Mouse (Mus musculus): ENCODE measurements around the gene N4bp2. TPM values are rescaled to one million over a fixed set of nuclear protein-coding genes. Genes with fewer than 3 reads are reported as not detected.
"Not testable (repeated sequence)": the region's sequence is repeated elsewhere in the genome, so short reads cannot be mapped to it uniquely, and the experiment has no call there.

Gene N4bp2
- 3.6 and 3.7 TPM in 2 replicates for polyA plus RNA-seq (2012; rRNA removed)

DNA sequence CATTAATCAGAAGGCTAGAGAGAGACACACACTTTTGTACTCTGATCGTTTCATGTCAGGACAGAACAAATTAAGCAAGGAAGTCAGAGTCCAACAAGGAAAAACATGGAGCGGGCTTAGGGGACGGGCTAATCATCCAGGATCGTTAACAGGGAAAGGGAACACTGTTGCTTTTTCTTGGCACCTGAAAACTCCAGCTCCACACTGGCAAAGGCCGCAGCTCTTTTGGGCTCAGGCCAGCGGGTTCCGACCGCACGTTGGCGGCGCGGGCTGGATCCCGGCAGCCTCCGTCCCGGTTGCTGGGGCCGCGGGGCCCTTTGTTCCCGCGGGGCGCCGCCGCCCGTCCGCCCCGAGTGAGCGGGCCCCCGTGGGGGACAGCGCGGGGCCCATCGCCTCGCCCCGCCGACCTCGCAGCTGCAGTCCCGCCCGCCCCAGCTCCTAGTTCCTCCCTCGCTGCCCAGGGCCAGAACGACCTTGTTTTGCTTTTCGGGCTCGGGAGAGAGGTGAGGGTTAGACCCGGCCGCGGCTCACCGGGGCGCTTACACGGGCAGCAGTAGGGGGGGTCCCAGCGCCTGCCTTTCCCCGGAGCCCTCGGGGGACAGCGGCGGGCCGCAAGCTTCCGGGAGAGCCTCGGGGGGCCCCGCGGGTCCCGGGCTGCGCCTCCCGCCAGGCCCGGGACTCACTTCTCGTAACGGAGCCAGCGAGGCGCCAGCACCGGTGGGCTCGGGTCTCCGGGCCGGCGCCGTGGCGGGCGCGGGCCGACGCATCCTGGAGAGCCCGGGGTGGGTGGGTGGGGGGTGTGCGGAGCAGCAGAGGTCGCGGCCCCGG is at the start of gene N4bp2:
Gene N4bp2, plus strand, starts transcription at position 434 of the 828 bp plus-strand sequence.
- under 1% methylated on average over 69 of the region's 80 CpGs for WGBS
- Histone ChIP-seq H3K4me1 (ENCODE audit: control insufficient read depth, insufficient read depth, low read length) (peaks cover 5% of the 10 kb centered on the region), H3K4me3 (replicated peaks; ENCODE audit: extremely low read depth, low read depth, low read length) (peak within 1 kb of the TSS; percentile 97)
- peak; percentile 80 for DNase-seq
- TF ChIP-seq POLR2A (IDR thresholded peaks at IDR 0.05; ENCODE audit: borderline replicate concordance, extremely low read depth, low read depth, low read length) (0 out of 2 replicates have a peak, but pooled peaks have one; percentile 17), CTCF (IDR thresholded peaks at IDR 0.05; ENCODE audit: insufficient read depth, low read length) (no peak)

DNA sequence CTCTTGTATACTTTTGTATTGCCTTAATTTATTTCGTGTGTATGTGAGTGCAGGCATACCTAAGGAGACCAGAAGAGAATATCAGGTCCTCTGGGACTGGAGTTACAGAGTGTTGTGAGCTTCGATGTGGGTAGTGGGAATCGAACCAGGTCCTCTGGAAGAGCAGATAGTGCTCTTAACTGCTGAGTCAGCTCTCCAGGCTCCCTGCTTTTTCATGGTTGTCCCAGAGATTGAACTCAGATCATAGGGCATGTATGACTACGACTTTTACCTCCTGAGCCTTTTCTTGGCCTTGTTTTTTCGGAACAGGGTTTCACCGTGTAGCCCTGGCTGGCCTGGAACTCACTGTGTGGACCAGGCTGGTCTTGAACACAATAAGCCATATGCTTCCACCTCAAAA is 48.2 kb upstream of the N4bp2 start:
- 86% methylated on average over 6 of the region's 6 CpGs for WGBS
- TF ChIP-seq CTCF (IDR thresholded peaks at IDR 0.05; ENCODE audit: insufficient read depth, low read length), result no peak
- TF ChIP-seq POLR2A (IDR thresholded peaks at IDR 0.05; ENCODE audit: borderline replicate concordance, extremely low read depth, low read depth, low read length), result no peak
- no peak overlapping the region for H3K4me3 ChIP-seq (replicated peaks; ENCODE audit: extremely low read depth, low read depth, low read length)
- no peak for DNase-seq
- H3K4me1 ChIP-seq (ENCODE audit: control insufficient read depth, insufficient read depth, low read length), result no peaks in the 10 kb centered on the region; the same call in 1 of the 2 replicates

DNA sequence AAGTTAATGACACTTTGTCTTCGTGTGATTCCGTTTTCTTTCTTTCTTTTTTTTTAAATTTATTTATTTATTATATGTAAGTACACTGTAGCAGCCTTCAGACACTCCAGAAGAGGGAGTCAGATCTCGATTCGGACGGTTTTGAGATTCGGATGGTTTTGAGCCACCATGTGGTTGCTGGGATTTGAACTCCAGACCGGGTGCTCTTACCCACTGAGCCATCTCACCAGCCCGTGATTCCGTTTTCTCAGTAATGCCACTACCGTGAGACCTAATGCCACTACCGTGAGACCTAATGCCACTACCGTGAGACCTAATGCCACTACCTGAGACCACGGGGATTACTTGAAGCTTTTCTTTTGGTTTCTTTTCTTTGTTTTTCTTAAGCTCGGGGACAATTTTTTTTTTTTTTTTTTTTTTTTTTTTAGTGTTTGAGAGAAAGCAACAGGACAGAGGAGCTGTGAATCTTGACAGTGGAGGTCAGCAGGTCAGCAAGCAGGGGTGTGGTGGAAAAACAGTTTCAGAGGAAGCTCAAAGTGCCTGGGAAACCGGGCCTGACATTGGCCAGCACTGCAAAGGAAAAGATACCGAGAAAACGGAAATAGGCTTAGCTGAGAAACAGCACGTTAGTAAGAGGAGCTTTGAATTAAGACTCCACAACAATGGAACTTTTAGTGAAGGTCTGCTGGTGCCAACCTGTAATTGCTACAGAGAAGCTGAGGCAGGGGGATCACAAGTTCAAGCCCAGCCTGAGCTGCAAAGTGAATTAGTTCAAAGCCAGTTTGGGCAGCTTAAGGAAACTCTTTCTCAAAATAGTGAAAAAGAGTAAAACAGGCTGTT is 46.0 kb upstream of the N4bp2 start:
- no peak overlapping the region for H3K4me3 ChIP-seq (replicated peaks; ENCODE audit: extremely low read depth, low read depth, low read length)
- 71% methylated on average over 18 of the region's 18 CpGs for WGBS
- no peak for TF ChIP-seq POLR2A (IDR thresholded peaks at IDR 0.05; ENCODE audit: borderline replicate concordance, extremely low read depth, low read depth, low read length)
- TF ChIP-seq CTCF (IDR thresholded peaks at IDR 0.05; ENCODE audit: insufficient read depth, low read length), result no peak
- no peaks in the 10 kb centered on the region; the same call in 1 of the 2 replicates for H3K4me1 ChIP-seq (ENCODE audit: control insufficient read depth, insufficient read depth, low read length)
- DNase-seq, result no peak

DNA sequence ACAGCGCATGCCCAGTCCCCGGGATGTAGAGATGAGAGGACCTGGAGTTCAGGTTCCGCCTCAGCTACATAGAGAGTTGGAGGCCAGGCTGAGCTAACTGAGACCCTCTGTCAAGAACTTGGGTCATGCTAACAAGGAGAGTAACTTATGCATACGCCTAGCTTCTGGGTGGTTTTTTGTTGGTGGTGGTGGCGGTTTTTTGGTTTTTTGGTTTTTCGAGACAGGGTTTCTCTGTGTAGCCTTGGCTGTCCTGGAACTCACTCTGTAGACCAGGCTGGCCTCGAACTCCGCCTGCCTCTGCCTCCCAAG is 45.5 kb upstream of the N4bp2 start:
- DNase-seq; H3K4me3 ChIP-seq (replicated peaks; ENCODE audit: extremely low read depth, low read depth, low read length); H3K4me1 ChIP-seq (ENCODE audit: control insufficient read depth, insufficient read depth, low read length): not testable (repeated sequence)
- WGBS, result 95% methylated on average over 8 of the region's 8 CpGs

DNA sequence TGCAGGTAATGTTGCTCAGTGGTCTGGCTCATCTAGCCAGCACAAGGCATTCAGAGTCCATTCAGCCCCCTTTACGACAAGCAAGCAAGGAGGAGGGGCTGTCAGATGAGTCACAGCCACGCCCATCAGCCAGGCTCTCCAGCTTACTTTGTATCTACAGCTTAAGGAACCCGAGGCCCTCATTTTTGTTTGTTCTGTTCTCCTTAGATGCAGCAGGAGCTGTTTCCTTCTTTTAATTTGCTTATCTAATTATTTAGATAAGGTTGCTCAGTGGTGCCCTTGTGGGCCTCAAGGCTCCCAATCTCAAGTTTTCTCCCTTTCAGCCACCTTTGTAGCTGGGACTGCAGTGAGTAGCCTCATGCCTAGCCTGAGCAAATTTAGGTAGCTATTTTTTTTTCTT is 45.0 kb upstream of the N4bp2 start:
- TF ChIP-seq CTCF (IDR thresholded peaks at IDR 0.05; ENCODE audit: insufficient read depth, low read length) (no peak), POLR2A (IDR thresholded peaks at IDR 0.05; ENCODE audit: borderline replicate concordance, extremely low read depth, low read depth, low read length) (no peak)
- 23% methylated on average over 3 of the region's 3 CpGs for WGBS
- Histone ChIP-seq H3K4me3 (replicated peaks; ENCODE audit: extremely low read depth, low read depth, low read length) (no peak overlapping the region), H3K4me1 (ENCODE audit: control insufficient read depth, insufficient read depth, low read length) (no peaks in the 10 kb centered on the region; the same call in 1 of the 2 replicates)
- DNase-seq, result no peak

DNA sequence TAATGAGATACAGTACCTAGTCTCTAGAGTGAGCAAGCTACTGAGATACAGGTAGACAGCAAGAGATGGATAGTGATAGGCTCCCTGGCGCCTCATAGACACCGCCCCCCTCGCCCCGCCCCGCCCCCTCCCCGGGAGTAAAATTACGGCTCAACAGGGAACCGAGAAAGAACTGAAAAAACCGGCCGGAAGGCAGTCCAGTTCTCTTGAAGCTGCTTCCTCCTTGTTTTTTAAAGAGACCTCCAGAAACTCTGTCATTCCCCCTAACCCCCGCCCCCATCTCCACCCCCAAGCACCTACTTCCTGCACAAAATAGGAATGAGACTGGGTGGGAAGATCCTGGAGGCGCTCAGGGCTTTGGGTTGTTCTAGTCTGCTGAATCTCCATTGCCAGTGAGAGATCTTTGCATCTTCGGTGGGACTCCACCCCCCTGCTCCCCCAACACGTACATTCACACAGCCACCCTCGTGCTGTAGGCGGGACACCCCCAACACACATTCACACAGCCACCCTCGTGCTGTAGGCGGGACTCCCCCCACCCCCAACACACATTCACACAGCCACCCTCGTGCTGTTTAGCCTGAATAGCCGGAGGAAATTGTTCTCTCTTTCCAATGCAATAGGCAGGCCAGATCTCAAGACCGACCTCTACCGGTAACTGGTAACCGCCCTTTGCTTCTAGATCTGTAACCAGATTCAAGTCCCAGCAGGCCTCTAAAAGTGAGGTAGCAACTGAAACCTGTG is 38.8 kb upstream of the N4bp2 start:
- Histone ChIP-seq H3K4me3 (replicated peaks; ENCODE audit: extremely low read depth, low read depth, low read length) (peak overlapping the region; percentile 51), H3K4me1 (ENCODE audit: control insufficient read depth, insufficient read depth, low read length) (no peaks in the 10 kb centered on the region)
- peak; percentile 68 for DNase-seq
- no peak for TF ChIP-seq POLR2A (IDR thresholded peaks at IDR 0.05; ENCODE audit: borderline replicate concordance, extremely low read depth, low read depth, low read length)
- TF ChIP-seq CTCF (IDR thresholded peaks at IDR 0.05; ENCODE audit: insufficient read depth, low read length), result no peak
- under 1% methylated on average over 23 of the region's 23 CpGs for WGBS

DNA sequence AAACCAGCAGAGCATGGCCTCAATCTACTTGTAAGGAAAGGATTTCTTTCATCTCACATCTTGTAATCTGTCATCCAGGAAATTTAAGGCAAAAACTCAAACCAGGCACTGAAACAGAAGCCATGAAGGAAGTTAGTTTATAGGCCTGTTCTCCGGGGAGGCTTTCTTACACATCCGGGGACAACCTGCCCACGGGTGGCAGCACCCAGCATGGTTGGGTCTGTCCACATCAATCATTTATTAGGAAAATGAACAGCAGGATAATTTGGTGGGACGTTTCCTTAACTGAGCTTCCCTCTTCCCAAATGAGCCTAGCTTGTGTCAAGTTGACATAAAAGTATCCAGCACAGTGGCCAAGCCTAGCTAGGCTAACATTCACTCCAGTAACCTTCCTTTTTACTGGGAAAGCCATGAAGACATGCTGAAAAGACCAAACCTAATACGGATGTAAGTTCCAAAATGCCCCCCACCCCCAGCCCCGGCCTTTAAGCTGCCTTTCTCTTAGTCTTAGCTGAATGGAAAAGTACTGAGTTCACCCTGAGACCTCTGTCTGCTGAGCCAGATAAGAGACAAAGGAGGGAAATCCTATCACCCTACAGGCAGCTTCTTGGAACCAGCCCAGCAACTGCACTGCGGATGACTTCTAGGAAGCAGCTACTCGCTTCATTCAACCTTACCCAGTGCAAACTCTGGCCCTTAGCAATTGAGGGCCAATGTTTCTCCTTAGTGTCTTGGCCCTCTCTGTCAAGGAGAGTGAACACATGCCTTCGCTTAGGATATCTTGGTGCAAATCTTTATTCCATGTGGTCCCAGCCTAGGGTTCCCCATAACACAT is 31.9 kb upstream of the N4bp2 start:
- Histone ChIP-seq H3K4me1 (ENCODE audit: control insufficient read depth, insufficient read depth, low read length) (peaks cover 3% of the 10 kb centered on the region; the same call in 1 of the 2 replicates), H3K4me3 (replicated peaks; ENCODE audit: extremely low read depth, low read depth, low read length) (no peak overlapping the region)
- peak; percentile 32 for DNase-seq
- WGBS, result 37% methylated on average over 9 of the region's 9 CpGs
- TF ChIP-seq CTCF (IDR thresholded peaks at IDR 0.05; ENCODE audit: insufficient read depth, low read length) (no peak), POLR2A (IDR thresholded peaks at IDR 0.05; ENCODE audit: borderline replicate concordance, extremely low read depth, low read depth, low read length) (no peak)

DNA sequence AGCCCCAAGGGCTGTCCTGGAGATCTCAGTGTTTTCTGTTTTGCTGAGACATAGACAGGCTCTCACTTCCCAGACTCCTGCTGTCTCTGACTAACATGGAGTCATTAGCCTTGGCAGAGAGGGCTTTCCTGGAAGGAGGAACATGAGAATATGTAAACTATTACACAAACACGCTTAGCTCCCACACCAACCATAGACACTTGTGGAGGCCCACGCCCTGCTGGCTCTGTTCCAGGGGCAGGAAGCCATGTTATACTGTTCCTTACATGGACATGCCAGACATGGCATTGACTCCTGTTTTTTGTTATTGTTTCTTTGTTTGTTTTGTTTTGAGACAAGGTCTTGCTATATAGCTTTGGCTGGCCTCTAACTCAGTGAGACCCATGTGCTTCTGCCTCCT is 27.7 kb upstream of the N4bp2 start:
- Histone ChIP-seq H3K4me3 (replicated peaks; ENCODE audit: extremely low read depth, low read depth, low read length) (no peak overlapping the region), H3K4me1 (ENCODE audit: control insufficient read depth, insufficient read depth, low read length) (peaks cover 3% of the 10 kb centered on the region; the same call in 1 of the 2 replicates)
- no peak for TF ChIP-seq CTCF (IDR thresholded peaks at IDR 0.05; ENCODE audit: insufficient read depth, low read length)
- no peak for TF ChIP-seq POLR2A (IDR thresholded peaks at IDR 0.05; ENCODE audit: borderline replicate concordance, extremely low read depth, low read depth, low read length)
- WGBS, result 30% methylated on average over 2 of the region's 2 CpGs
- DNase-seq, result peak; percentile 26

Data from lung, adult 2 months (tissue).